Mouse (Mus musculus): ENCODE data around the gene Sfmbt1. TPM values are rescaled to one million over a fixed set of nuclear protein-coding genes. Genes with fewer than 3 reads are reported as not detected.
A peak's percentile ranks its signal among the peaks of the same experiment; 100 is the strongest.

The Sfmbt1 gene
- total and polyA plus RNA-seq, 2 experiments, result 1.6 to 11.2 TPM

DNA sequence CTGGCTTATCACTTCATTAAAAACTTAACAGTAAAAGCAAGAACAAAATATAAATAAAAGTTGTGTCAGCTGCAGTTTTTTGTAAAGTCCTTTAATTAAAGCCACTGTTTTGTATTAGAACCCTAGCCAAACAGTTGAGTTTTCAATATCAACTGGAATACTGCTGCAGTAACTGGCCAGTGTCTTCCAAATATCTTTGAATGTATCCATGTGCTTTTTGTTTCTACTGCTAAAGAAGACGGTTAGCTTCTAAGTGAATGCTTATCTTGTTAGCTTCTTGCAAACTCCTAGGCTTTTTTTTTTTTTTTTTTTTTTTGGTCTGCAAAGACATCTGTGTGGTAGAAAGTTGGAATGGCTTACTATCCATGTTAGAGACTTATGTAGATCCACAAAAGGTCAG, 4.9 kb downstream of the Sfmbt1 start:
- Histone ChIP-seq H3K4me3 (ENCODE audit: insufficient read depth, low read depth, low read length) (no peak overlapping the region), H3K36me3 (ENCODE audit: control insufficient read depth, insufficient read depth, low read length) (no peaks in the 10 kb centered on the region), H3K4me1 (ENCODE audit: control insufficient read depth, insufficient read depth, low read length) (peaks cover 4% of the 10 kb centered on the region; the same call in 1 of the 2 replicates), H3K9ac (ENCODE audit: low read depth, low read length) (no peak overlapping the region), H3K27ac (replicated peaks; ENCODE audit: insufficient read depth, low read depth, low read length) (no peak overlapping the region), H3K79me2 (ENCODE audit: control insufficient read depth, insufficient read depth, low read length) (peaks cover 11% of the 10 kb centered on the region; the same call in 1 of the 2 replicates), H3K27me3 (ENCODE audit: control insufficient read depth, insufficient read depth, low read length) (no peaks in the 10 kb centered on the region)
- WGBS, result 65% methylated on average over 1 of the region's 1 CpGs
- no peak for DNase-seq (ENCODE audit: extremely low read depth, low read depth, low spot score)
- TF ChIP-seq POLR2A (IDR thresholded peaks at IDR 0.05; ENCODE audit: extremely low read depth, insufficient read depth, low read length) (no peak), CTCF (IDR thresholded peaks at IDR 0.05; ENCODE audit: low read depth, low read length) (no peak)

DNA sequence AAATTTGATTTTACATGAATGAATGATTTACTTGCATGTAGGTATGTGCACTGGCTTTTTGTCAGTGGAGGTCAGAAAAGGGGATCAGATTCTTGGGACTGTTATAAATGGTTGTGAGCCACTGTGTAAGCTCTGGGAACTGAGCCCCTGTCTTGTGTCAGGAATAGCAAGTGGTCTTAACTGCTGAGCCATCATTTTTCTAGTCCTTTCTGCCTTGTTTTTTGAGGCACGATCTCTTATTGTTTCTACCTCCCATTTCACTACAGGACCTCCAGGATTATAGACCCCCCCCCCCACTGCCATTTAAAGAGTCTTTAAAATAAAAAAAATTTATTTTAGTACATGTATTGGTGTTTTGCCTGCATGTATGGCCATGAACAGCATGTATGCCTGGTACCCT, 7.2 kb downstream of the Sfmbt1 start:
- 93% methylated on average over 1 of the region's 1 CpGs for WGBS
- no peak overlapping the region for H3K4me3 ChIP-seq (ENCODE audit: insufficient read depth, low read depth, low read length)
- DNase-seq (ENCODE audit: extremely low read depth, low read depth, low spot score), result no peak
- peaks cover 17% of the 10 kb centered on the region; the same call in 1 of the 2 replicates for H3K79me2 ChIP-seq (ENCODE audit: control insufficient read depth, insufficient read depth, low read length)
- no peaks in the 10 kb centered on the region for H3K27me3 ChIP-seq (ENCODE audit: control insufficient read depth, insufficient read depth, low read length)
- H3K36me3 ChIP-seq (ENCODE audit: control insufficient read depth, insufficient read depth, low read length), result no peaks in the 10 kb centered on the region
- H3K9ac ChIP-seq (ENCODE audit: low read depth, low read length), result no peak overlapping the region
- TF ChIP-seq CTCF (IDR thresholded peaks at IDR 0.05; ENCODE audit: low read depth, low read length) (no peak), POLR2A (IDR thresholded peaks at IDR 0.05; ENCODE audit: extremely low read depth, insufficient read depth, low read length) (no peak)
- no peak overlapping the region for H3K27ac ChIP-seq (replicated peaks; ENCODE audit: insufficient read depth, low read depth, low read length)
- peaks cover 4% of the 10 kb centered on the region; the same call in 1 of the 2 replicates for H3K4me1 ChIP-seq (ENCODE audit: control insufficient read depth, insufficient read depth, low read length)

DNA sequence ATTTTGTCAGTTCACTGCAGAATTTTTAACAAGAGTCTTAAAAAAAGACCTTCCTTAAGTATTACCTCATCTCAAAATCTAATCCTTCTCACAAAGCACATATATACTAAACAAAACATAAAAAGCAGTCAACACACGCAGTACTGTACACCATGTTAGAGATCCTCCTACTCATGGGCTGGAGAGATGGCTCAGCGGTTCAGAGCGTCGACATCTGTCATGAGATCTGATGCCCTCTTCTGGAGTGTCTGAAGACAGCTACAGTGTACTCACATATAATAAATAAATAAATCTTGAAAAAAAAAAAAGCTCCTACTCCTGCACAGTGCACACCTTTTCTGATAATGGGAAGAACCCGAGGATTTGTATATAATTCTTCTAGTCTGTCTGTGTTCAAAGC, 7.8 kb downstream of the Sfmbt1 start:
- H3K9ac ChIP-seq (ENCODE audit: low read depth, low read length), result no peak overlapping the region
- DNase-seq (ENCODE audit: extremely low read depth, low read depth, low spot score), result no peak
- WGBS, result 70% methylated on average over 5 of the region's 5 CpGs

DNA sequence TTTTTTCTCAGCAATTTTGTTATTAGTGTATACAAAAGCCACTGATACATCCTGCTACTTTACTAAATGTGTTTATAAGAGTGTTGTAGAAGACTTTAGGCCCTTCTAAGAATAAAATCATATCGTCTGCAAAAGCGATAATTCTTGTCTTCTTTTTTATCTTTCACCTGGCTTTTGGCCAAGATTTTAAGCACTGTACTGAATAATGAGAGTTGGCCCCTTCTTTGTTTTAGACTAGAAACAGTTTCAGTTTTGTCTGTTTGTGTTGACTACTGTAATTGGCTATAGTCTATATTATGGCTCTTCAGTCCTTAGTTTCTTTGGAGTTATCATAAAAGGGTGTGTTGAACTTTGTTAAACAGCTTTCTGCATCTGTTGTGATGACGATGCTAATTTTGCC, 17.2 kb downstream of the Sfmbt1 start:
- no peaks in the 10 kb centered on the region for H3K27me3 ChIP-seq (ENCODE audit: control insufficient read depth, insufficient read depth, low read length)
- peaks cover 21% of the 10 kb centered on the region; the same call in 1 of the 2 replicates for H3K79me2 ChIP-seq (ENCODE audit: control insufficient read depth, insufficient read depth, low read length)
- no peaks in the 10 kb centered on the region for H3K36me3 ChIP-seq (ENCODE audit: control insufficient read depth, insufficient read depth, low read length)
- no peak for TF ChIP-seq POLR2A (IDR thresholded peaks at IDR 0.05; ENCODE audit: extremely low read depth, insufficient read depth, low read length)
- TF ChIP-seq CTCF (IDR thresholded peaks at IDR 0.05; ENCODE audit: low read depth, low read length), result no peak
- no peak overlapping the region for H3K4me3 ChIP-seq (ENCODE audit: insufficient read depth, low read depth, low read length)
- H3K27ac ChIP-seq (replicated peaks; ENCODE audit: insufficient read depth, low read depth, low read length), result no peak overlapping the region
- H3K9ac ChIP-seq (ENCODE audit: low read depth, low read length), result no peak overlapping the region
- peaks cover 18% of the 10 kb centered on the region for H3K4me1 ChIP-seq (ENCODE audit: control insufficient read depth, insufficient read depth, low read length)
- WGBS, result 45% methylated on average over 3 of the region's 3 CpGs
- DNase-seq (ENCODE audit: extremely low read depth, low read depth, low spot score), result no peak

More for the DNA sequence above, 7.8 kb downstream of the Sfmbt1 start:
- no peaks in the 10 kb centered on the region for H3K27me3 ChIP-seq (ENCODE audit: control insufficient read depth, insufficient read depth, low read length)
- H3K36me3 ChIP-seq (ENCODE audit: control insufficient read depth, insufficient read depth, low read length), result no peaks in the 10 kb centered on the region
- no peak for TF ChIP-seq CTCF (IDR thresholded peaks at IDR 0.05; ENCODE audit: low read depth, low read length)
- no peak for TF ChIP-seq POLR2A (IDR thresholded peaks at IDR 0.05; ENCODE audit: extremely low read depth, insufficient read depth, low read length)
- peaks cover 3% of the 10 kb centered on the region; the same call in 1 of the 2 replicates for H3K4me1 ChIP-seq (ENCODE audit: control insufficient read depth, insufficient read depth, low read length)
- H3K27ac ChIP-seq (replicated peaks; ENCODE audit: insufficient read depth, low read depth, low read length), result no peak overlapping the region
- no peak overlapping the region for H3K4me3 ChIP-seq (ENCODE audit: insufficient read depth, low read depth, low read length)
- peaks cover 17% of the 10 kb centered on the region; the same call in 1 of the 2 replicates for H3K79me2 ChIP-seq (ENCODE audit: control insufficient read depth, insufficient read depth, low read length)

DNA sequence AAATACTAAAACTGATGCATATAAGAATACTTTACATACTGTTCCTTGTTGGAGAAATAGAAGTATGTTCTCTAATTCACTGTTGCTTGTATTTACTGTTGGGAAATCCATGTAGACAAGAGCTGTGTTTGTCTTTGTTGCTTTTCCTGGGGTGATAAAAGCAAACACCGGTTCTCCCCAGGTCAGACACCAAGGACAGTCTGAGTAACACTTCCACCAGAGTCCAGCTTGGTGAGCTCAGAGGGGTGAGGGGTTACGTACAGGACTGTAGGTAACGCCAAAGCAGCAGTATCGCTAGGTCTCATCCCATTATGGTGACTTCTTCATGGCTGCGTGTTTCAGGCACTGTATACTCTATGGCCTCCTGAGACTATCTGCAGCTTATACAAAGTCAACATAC, 20.0 kb downstream of the Sfmbt1 start:
- no peak for TF ChIP-seq CTCF (IDR thresholded peaks at IDR 0.05; ENCODE audit: low read depth, low read length)
- no peak for TF ChIP-seq POLR2A (IDR thresholded peaks at IDR 0.05; ENCODE audit: extremely low read depth, insufficient read depth, low read length)
- peaks cover 25% of the 10 kb centered on the region; the same call in 1 of the 2 replicates for H3K79me2 ChIP-seq (ENCODE audit: control insufficient read depth, insufficient read depth, low read length)
- no peaks in the 10 kb centered on the region for H3K27me3 ChIP-seq (ENCODE audit: control insufficient read depth, insufficient read depth, low read length)
- DNase-seq (ENCODE audit: extremely low read depth, low read depth, low spot score), result peak; percentile 85
- no peaks in the 10 kb centered on the region for H3K36me3 ChIP-seq (ENCODE audit: control insufficient read depth, insufficient read depth, low read length)
- 43% methylated on average over 5 of the region's 5 CpGs for WGBS
- H3K9ac ChIP-seq (ENCODE audit: low read depth, low read length), result no peak overlapping the region
- no peak overlapping the region for H3K4me3 ChIP-seq (ENCODE audit: insufficient read depth, low read depth, low read length)
- H3K4me1 ChIP-seq (ENCODE audit: control insufficient read depth, insufficient read depth, low read length), result peaks cover 22% of the 10 kb centered on the region
- H3K27ac ChIP-seq (replicated peaks; ENCODE audit: insufficient read depth, low read depth, low read length), result peak overlapping the region; percentile 9; the same call in 1 of the 2 replicates

DNA sequence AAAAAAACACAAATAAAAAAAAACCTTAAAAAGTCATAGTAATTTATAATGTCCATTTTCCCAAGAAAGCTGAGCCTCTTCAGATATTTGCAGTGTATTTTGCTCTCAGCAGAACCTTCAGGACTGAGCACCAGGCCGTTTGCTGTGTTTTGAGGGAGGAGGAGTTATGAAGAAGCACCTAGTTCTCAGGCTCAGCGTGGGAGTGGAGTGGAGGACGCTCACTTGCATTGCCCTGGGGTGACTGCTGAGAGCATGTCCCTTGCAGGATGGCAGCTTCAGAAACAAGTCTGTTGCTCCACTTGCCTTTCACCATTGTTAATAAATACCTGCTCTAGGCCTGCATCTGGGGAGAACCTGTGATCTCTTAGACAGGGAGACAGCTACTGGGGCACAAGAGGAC, 21.2 kb downstream of the Sfmbt1 start:
- WGBS, result 56% methylated on average over 3 of the region's 3 CpGs
- DNase-seq (ENCODE audit: extremely low read depth, low read depth, low spot score), result no peak
- Histone ChIP-seq H3K27me3 (ENCODE audit: control insufficient read depth, insufficient read depth, low read length) (no peaks in the 10 kb centered on the region), H3K36me3 (ENCODE audit: control insufficient read depth, insufficient read depth, low read length) (no peaks in the 10 kb centered on the region), H3K27ac (replicated peaks; ENCODE audit: insufficient read depth, low read depth, low read length) (0 out of 2 replicates have a peak overlapping the region, but pooled peaks have one; percentile 2), H3K9ac (ENCODE audit: low read depth, low read length) (no peak overlapping the region), H3K4me1 (ENCODE audit: control insufficient read depth, insufficient read depth, low read length) (peaks cover 22% of the 10 kb centered on the region), H3K79me2 (ENCODE audit: control insufficient read depth, insufficient read depth, low read length) (peaks cover 19% of the 10 kb centered on the region), H3K4me3 (ENCODE audit: insufficient read depth, low read depth, low read length) (no peak overlapping the region)
- no peak for TF ChIP-seq CTCF (IDR thresholded peaks at IDR 0.05; ENCODE audit: low read depth, low read length)
- TF ChIP-seq POLR2A (IDR thresholded peaks at IDR 0.05; ENCODE audit: extremely low read depth, insufficient read depth, low read length), result no peak
